Mouse (Mus musculus): ENCODE measurements around the gene Rhoc.
"Not testable (repeated sequence)": the region's sequence is repeated elsewhere in the genome, so short reads cannot be mapped to it uniquely, and the experiment has no call there.

The Rhoc gene

GRCm38 (mm10) chr3:104788075-104788474 lies at the start of gene Rhoc:
Gene Rhoc, plus strand, starts transcription at chr3:104788375.
- no peak for DNase-seq (ENCODE audit: low read depth, low spot score)

- DNase-seq (ENCODE audit: low read depth, low spot score): no peak
Measured at GRCm38 (mm10) chr3:104741954-104742353, 46.2 kb upstream of the Rhoc start.

- DNase-seq (ENCODE audit: low read depth, low spot score): peak; percentile 87
Measured at GRCm38 (mm10) chr3:104743161-104743560, 45.0 kb upstream of the Rhoc start.

GRCm38 (mm10) chr3:104743864-104744263 lies 44.3 kb upstream of the Rhoc start:
- peak; percentile 9 for DNase-seq (ENCODE audit: low read depth, low spot score)

GRCm38 (mm10) chr3:104752845-104753244 lies 35.3 kb upstream of the Rhoc start:
- DNase-seq (ENCODE audit: low read depth, low spot score): not testable (repeated sequence)

GRCm38 (mm10) chr3:104758406-104758805 lies 29.8 kb upstream of the Rhoc start:
- DNase-seq (ENCODE audit: low read depth, low spot score): no peak

GRCm38 (mm10) chr3:104758869-104759268 lies 29.3 kb upstream of the Rhoc start:
- no peak for DNase-seq (ENCODE audit: low read depth, low spot score)

- DNase-seq (ENCODE audit: low read depth, low spot score): not testable (repeated sequence)
Measured at GRCm38 (mm10) chr3:104762103-104762863, 25.9 kb upstream of the Rhoc start.

- DNase-seq (ENCODE audit: low read depth, low spot score): peak; percentile 37
Measured at GRCm38 (mm10) chr3:104765021-104765420, 23.2 kb upstream of the Rhoc start.

GRCm38 (mm10) chr3:104767141-104767540 lies 21.0 kb upstream of the Rhoc start:
- peak; percentile 32 for DNase-seq (ENCODE audit: low read depth, low spot score)

GRCm38 (mm10) chr3:104767716-104768115 lies 20.5 kb upstream of the Rhoc start:
- no peak for DNase-seq (ENCODE audit: low read depth, low spot score)

GRCm38 (mm10) chr3:104769135-104769534 lies 19.0 kb upstream of the Rhoc start:
- no peak for DNase-seq (ENCODE audit: low read depth, low spot score)

- DNase-seq (ENCODE audit: low read depth, low spot score): peak; percentile 69
Measured at GRCm38 (mm10) chr3:104770035-104770434, 18.1 kb upstream of the Rhoc start.

GRCm38 (mm10) chr3:104770918-104771317 lies 17.3 kb upstream of the Rhoc start:
- peak; percentile 64 for DNase-seq (ENCODE audit: low read depth, low spot score)

GRCm38 (mm10) chr3:104771460-104771859 lies 16.7 kb upstream of the Rhoc start:
- DNase-seq (ENCODE audit: low read depth, low spot score): no peak

- no peak for DNase-seq (ENCODE audit: low read depth, low spot score)
Measured at GRCm38 (mm10) chr3:104773301-104773700, 14.9 kb upstream of the Rhoc start.

GRCm38 (mm10) chr3:104777342-104777741 lies 10.8 kb upstream of the Rhoc start:
- DNase-seq (ENCODE audit: low read depth, low spot score): no peak

GRCm38 (mm10) chr3:104779949-104780348 lies 8.2 kb upstream of the Rhoc start:
- peak; percentile 69 for DNase-seq (ENCODE audit: low read depth, low spot score)

- no peak for DNase-seq (ENCODE audit: low read depth, low spot score)
Measured at GRCm38 (mm10) chr3:104780561-104781420, 7.4 kb upstream of the Rhoc start, which contains the start of gene Ppm1j. Gene Ppm1j, plus strand, starts transcription at chr3:104781056.

- no peak for DNase-seq (ENCODE audit: low read depth, low spot score)
Measured at GRCm38 (mm10) chr3:104781471-104781903, 6.7 kb upstream of the Rhoc start, which contains the start of gene Fam19a3. Gene Fam19a3, minus strand, starts transcription at chr3:104781840.

- DNase-seq (ENCODE audit: low read depth, low spot score): no peak
Measured at GRCm38 (mm10) chr3:104782061-104782681, 6.0 kb upstream of the Rhoc start.

- no peak for DNase-seq (ENCODE audit: low read depth, low spot score)
Measured at GRCm38 (mm10) chr3:104783971-104784500, 4.1 kb upstream of the Rhoc start.

Data from 3T3-L1 (cell line).